8 mouse cellular contexts compared by ENCODE assay signal in the genomic region with DNA sequence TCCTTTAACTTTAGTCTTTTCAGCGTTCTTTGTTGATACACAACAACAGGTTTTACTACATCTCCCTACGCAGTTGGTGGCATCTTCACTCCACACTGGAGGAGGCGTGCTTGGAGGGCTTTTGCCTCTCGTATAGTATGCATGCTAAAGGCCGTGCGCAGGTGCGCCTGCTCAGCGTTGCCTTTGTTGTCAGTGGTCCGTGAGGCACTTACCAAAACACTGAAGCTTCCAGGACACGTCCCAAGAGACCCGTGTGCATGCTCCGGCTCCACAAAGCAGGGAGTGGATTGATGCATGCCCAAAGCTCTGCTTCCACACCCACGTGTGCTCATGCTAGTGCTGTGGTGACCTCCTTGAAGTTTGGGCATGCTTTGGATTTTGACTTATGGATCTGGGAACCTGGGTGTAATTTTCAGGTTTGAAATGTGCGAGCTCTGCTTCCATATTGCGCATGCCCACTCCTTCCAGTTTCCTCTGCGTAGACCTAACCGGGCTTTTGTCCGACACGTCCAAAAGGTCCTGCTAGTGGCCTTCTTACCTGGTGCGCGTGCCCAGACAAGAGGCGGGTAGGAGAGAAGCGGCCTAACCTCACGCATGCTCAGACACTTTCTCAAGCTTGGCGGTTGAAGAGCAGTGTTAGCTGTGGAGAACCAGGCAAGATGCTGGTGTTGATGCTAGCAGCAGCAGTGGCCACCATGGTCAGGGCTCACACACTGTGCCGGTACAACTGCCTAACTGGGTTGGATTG. TPM values are rescaled to one million over a fixed set of nuclear protein-coding genes. Genes with fewer than 3 reads are reported as not detected.
DNase-seq lines count a peak whose midpoint lies in the region; ATAC-seq lines count a peak whose summit lies in the region.

A gene (plus strand): TSS at position 614 of the 748 bp plus-strand sequence.

- DNase-seq in cerebellum, adult 11-12 months, result peak; percentile 72
- DNase-seq in CD4-positive helper T cell, adult 2 months (ENCODE audit: low read depth, low spot score), result peak; percentile 17
- peak; percentile 64 to 74 for DNase-seq in kidney, adult 8-10 months
- DNase-seq in lung, postnatal 25 days (ENCODE audit: low spot score), result peak; percentile 31
- DNase-seq in urinary bladder, postnatal 25 days (ENCODE audit: low spot score), result peak; percentile 29

- H3K4me2 ChIP-seq in embryonic facial prominence, embryonic 12.5 days (replicated peaks), result peak within 1 kb of the TSS; percentile 94

- H3K9ac ChIP-seq in embryonic facial prominence, embryonic 12.5 days, result peak within 1 kb of the TSS; percentile 35

- peaks cover 17% of the 10 kb centered on the region for H3K4me1 ChIP-seq in embryonic facial prominence, embryonic 12.5 days

- H3K27me3 ChIP-seq in embryonic facial prominence, embryonic 12.5 days, result no peaks in the 10 kb centered on the region

- 12% methylated on average over 26 of the region's 26 CpGs for WGBS in embryonic facial prominence, embryonic 12.5 days

- peaks cover 8% of the 10 kb centered on the region for H3K36me3 ChIP-seq in embryonic facial prominence, embryonic 12.5 days

- ATAC-seq in cerebellum, adult (ENCODE audit: insufficient number of reproducible peaks, low FRiP score, low TSS enrichment), result no peak
- ATAC-seq in embryonic facial prominence, embryonic 12.5 days (ENCODE audit: insufficient number of reproducible peaks, insufficient read depth, low FRiP score, low TSS enrichment), result peak; percentile 58
- ATAC-seq in activated CD4-positive, CD25-positive, alpha-beta regulatory T cell, adult 4 months, result no peak

- H3K27ac ChIP-seq in embryonic facial prominence, embryonic 12.5 days, result peak within 1 kb of the TSS; percentile 80

- H3K4me3 ChIP-seq in embryonic facial prominence, embryonic 12.5 days, result peak within 1 kb of the TSS; percentile 96

- no peaks in the 10 kb centered on the region for H3K9me3 ChIP-seq in embryonic facial prominence, embryonic 12.5 days

RNA-seq across cellular contexts. Expression of the gene that starts here (rescaled TPM):
- 0.74 and 0.88 TPM in 2 replicates for polyA plus RNA-seq in embryonic facial prominence, embryonic 12.5 days (2016; fragmentation: Nextera tagmentation; extraction: Ambion mirVana)
- polyA plus RNA-seq in activated CD4-positive, CD25-positive, alpha-beta regulatory T cell, adult 4 months (2017; shearing (Covaris generic)), result 1 to 10 TPM in 1 of 2 experiments, under 1 TPM in 1; 0.87 to 1.0 TPM

Comparison
In these comparisons a context has a peak if more than half of its experiments do, and no peak if none do; other contexts are left out.
1. Peak in ATAC-seq, H3K4me3 ChIP-seq, H3K27ac ChIP-seq, H3K9ac ChIP-seq and H3K4me2 ChIP-seq in embryonic facial prominence, embryonic 12.5 days; RNA of the gene not detected or under 1 TPM.
2. DNase-seq: peak in every context shown above with its lines; median percentile 72 in cerebellum, adult 11-12 months; 69 in kidney, adult 8-10 months; 31 in lung, postnatal 25 days; 29 in urinary bladder, postnatal 25 days; 17 in CD4-positive helper T cell, adult 2 months.